Mouse (Mus musculus) frontal cortex, postnatal 14 days (tissue): ENCODE data around the gene Gm4952.
"Not testable (repeated sequence)": the region's sequence is repeated elsewhere in the genome, so short reads cannot be mapped to it uniquely, and the experiment has no call there.

Experiments
- DNase-seq, 2 experiments: peaks; one replicate each; pipeline ENCODE4 v3.0.0; 2022; ENCODE audit warnings: low spot score in 2 of 2

Gene Gm4952

GRCm38 (mm10) chr19:12600684-12601480 lies 1.1 kb downstream of the Gm4952 start:
- DNase-seq = no peak

GRCm38 (mm10) chr19:12608336-12608735 lies 8.6 kb downstream of the Gm4952 start:
- DNase-seq = no peak

GRCm38 (mm10) chr19:12613646-12614045 lies 13.9 kb downstream of the Gm4952 start:
- no peak for DNase-seq

GRCm38 (mm10) chr19:12633176-12633575 lies 33.4 kb downstream of the Gm4952 start, which contains the start of gene Glyat:
TSS of gene Glyat (plus strand) at chr19:12633308.
- no peak for DNase-seq

- DNase-seq = no peak
These were observed 34.5 kb downstream of the Gm4952 start for GRCm38 (mm10) chr19:12634259-12634658.

GRCm38 (mm10) chr19:12634963-12635362 lies 35.2 kb downstream of the Gm4952 start:
- no peak for DNase-seq

- no peak for DNase-seq
These were observed 37.1 kb downstream of the Gm4952 start for GRCm38 (mm10) chr19:12636863-12637262.

GRCm38 (mm10) chr19:12638049-12638448 lies 38.3 kb downstream of the Gm4952 start:
- no peak for DNase-seq

GRCm38 (mm10) chr19:12649511-12649910 lies 49.7 kb downstream of the Gm4952 start:
- no peak for DNase-seq

GRCm38 (mm10) chr19:12666156-12666555 lies 66.4 kb downstream of the Gm4952 start:
- DNase-seq = no peak

GRCm38 (mm10) chr19:12668601-12669000 lies 68.8 kb downstream of the Gm4952 start:
- DNase-seq = not testable (repeated sequence)

- no peak for DNase-seq
These were observed 70.4 kb downstream of the Gm4952 start, which contains the start of gene Olfr1442 for GRCm38 (mm10) chr19:12670139-12670538. TSS of gene Olfr1442 (plus strand) at chr19:12670439.

- DNase-seq = no peak
These were observed 71.3 kb downstream of the Gm4952 start for GRCm38 (mm10) chr19:12671051-12671450.

GRCm38 (mm10) chr19:12677812-12678211 lies 78.0 kb downstream of the Gm4952 start, which contains the start of gene Olfr1443:
TSS of gene Olfr1443 (plus strand) at chr19:12678112.
- DNase-seq = no peak
